Mouse (Mus musculus) gastrocnemius, adult 2 months (tissue): ENCODE measurements at regions not wholly inside any gene's neighbourhood (a gene's known extent, or its start where the extent isn't known, plus 50 kb on each side); places are given as distances from the start of the nearest gene placed in this dataset.
"Not testable (repeated sequence)": the region's sequence is repeated elsewhere in the genome, so short reads cannot be mapped to it uniquely, and the experiment has no call there.

Experiments
- DNase-seq: peaks from one replicate; pipeline ENCODE4 v3.0.0; 2022
- H3K27ac ChIP-seq: fragments of 200-600 bp; 2 replicates; pipeline ENCODE4 v1.8.1; 2022; ENCODE audit warnings: mild to moderate bottlenecking
- H3K4me3 ChIP-seq: fragments of 200-600 bp; 2 replicates; pipeline ENCODE4 v1.8.1; 2022; ENCODE audit warnings: mild to moderate bottlenecking, moderate library complexity
- CTCF ChIP-seq: fragments of 200-600 bp; IDR thresholded peaks from 2 replicates; pipeline ENCODE4 v1.8.1; 2022; ENCODE audit warnings: antibody characterized with exemption, mild to moderate bottlenecking, moderate library complexity
- intact Hi-C: fragments of 180-260 bp; cut with DNase I; formaldehyde crosslinking; loops from one replicate; pipeline ENCODE4 v1.15.1; 2025

GRCm38 (mm10) chr4:4315651-4316411, 238.5 kb upstream of the Sdr16c6 start:
- intact Hi-C loops, result no loop called here
- Histone ChIP-seq H3K27ac (no peak overlapping the region), H3K4me3 (no peak overlapping the region)
- no peak for DNase-seq
- no peak for TF ChIP-seq CTCF

GRCm38 (mm10) chr4:4311496-4311895, 234.2 kb upstream of the Sdr16c6 start:
- H3K4me3 ChIP-seq, result no peak overlapping the region
- no peak for DNase-seq
- no peak for TF ChIP-seq CTCF
- H3K27ac ChIP-seq, result no peak overlapping the region
- intact Hi-C loops, result no loop called here

- no peak overlapping the region for H3K4me3 ChIP-seq
- DNase-seq, result no peak
- no peak overlapping the region for H3K27ac ChIP-seq
- intact Hi-C loops, result no loop called here
- TF ChIP-seq CTCF, result no peak
These were observed 229.6 kb upstream of the Sdr16c6 start for GRCm38 (mm10) chr4:4306922-4307321.

DNA sequence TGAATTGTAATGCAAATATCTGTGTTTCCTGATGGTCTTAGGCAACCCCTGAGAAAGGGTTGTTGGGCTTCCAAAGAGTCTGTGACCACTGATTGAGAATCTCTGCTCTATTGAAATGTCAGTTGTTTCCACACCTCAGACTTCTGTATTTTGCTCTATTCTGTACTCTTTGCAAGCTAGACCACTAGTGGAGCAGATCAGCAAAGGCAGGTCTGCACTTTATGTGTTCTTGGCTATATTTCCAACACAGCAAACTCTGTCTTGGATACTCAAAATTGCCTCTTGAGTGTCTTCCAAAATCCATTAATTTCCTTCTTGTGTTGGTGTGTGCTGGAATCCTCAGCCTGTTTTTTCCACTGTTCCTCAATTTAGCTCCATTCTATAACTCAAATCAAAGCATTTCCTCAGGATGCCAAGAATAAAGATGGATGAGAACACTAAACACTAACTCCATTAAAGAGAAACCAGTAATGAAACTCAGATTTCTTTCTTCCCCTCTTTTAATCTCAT, 228.5 kb upstream of the Sdr16c6 start:
- Histone ChIP-seq H3K4me3 (no peak overlapping the region), H3K27ac (no peak overlapping the region)
- TF ChIP-seq CTCF, result no peak
- DNase-seq, result no peak
- intact Hi-C loops, result no loop called here

DNA sequence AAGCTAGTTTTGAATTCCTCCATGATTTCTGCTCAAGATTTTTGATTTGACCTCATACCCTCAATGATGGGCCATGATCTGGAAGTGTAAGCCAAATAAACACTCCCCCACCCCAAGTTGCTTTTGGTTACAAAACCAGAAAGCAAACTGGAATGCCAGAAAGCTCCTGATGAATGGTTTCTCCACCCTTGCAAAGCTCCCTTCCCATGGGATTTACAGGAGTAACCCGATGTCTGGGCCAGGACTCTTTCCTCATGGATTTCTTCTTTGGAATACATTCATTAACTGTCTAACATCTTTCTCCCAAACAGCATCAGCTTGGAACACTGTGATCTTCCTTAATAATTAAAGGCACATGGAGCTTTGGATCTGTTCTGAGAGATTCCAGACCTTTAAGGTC, 227.3 kb upstream of the Sdr16c6 start:
- no peak overlapping the region for H3K4me3 ChIP-seq
- intact Hi-C loops, result no loop called here
- TF ChIP-seq CTCF, result no peak
- no peak overlapping the region for H3K27ac ChIP-seq
- DNase-seq, result peak; percentile 23

DNA sequence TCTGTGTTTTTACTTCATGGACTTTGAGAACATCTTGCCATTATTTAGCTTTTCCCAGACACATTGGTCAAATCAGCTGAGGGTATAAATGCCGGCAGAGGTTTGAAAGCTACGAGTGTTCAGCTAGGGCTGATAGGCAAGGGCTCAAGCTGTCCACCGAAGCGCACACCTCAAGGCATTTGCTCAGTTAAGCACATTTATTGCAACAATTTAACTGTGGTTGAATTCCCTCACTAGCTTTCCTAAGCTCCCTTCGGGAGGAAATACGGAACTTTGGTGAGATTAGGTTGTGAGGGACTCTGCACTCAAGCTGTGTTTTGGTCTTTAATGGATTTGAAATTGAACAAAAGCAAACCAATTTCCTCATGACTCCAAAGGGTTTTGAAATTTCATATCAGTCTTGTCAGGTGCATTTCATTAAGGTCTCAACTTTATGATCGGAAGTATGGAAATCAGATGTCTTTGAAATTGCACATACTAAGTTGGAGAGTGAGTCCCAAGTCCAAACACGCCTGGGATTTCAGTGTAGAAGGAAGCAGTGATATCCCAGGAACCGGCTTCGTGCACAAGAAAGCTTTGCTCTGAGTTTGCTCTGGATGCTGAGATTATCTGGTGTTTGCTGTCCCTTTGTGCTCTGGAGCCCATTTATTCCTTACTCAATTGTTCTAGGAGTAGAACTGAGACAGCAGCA, 223.0 kb upstream of the Sdr16c6 start:
- Histone ChIP-seq H3K4me3 (no peak overlapping the region), H3K27ac (no peak overlapping the region)
- TF ChIP-seq CTCF, result no peak
- no peak for DNase-seq
- intact Hi-C loops, result no loop called here

DNA sequence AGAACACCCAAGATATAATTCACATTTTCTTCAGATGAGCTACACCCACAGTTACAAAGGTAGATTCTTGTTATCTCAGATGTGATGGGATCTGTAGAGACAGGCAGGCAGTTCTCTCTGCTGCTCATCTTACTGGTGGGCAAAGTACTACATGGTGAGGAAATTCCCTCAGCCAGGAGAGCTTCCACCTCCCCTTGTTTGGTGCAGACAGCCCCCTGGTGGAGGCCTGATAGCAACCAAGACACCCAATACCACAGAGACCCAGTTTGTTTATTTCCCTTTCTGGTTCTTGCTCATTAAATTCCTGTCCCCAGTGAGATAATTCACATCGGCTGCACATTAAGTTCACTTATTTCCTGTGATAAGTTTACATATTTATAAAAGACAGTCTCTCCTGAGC, 222.3 kb upstream of the Sdr16c6 start:
- intact Hi-C loops, result no loop called here
- peak; percentile 37 for DNase-seq
- no peak overlapping the region for H3K27ac ChIP-seq
- no peak overlapping the region for H3K4me3 ChIP-seq
- TF ChIP-seq CTCF, result peak; percentile 33; the same call in 1 of the 2 replicates

- Histone ChIP-seq H3K4me3 (no peak overlapping the region), H3K27ac (no peak overlapping the region)
- DNase-seq, result no peak
- intact Hi-C loops, result no loop called here
- no peak for TF ChIP-seq CTCF
These were observed 172.3 kb upstream of the Sdr16c6 start for GRCm38 (mm10) chr4:4249601-4250000.

DNA sequence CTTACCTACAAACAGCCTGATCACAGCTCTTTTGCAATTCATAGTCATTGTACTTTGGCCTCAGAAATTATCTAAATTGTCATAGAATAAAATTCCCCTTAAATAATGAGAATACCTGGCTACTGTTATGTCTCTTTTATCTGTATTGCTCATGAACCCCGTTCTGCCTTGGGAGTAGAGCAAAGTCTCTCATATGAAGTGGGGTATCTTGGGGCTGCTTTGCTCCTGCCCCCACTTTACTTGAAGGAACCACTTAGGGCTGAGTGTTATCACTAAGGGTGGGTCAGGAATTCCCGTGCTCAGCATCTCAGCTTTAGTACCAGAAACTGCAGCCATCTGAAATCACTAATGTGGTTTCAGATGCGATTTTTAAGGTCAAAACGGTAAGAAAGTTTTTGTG, 170.3 kb upstream of the Sdr16c6 start:
- TF ChIP-seq CTCF, result no peak
- Histone ChIP-seq H3K4me3 (no peak overlapping the region), H3K27ac (no peak overlapping the region)
- DNase-seq, result no peak
- intact Hi-C loops, result no loop called here

- H3K4me3 ChIP-seq, H3K27ac ChIP-seq, DNase-seq, intact Hi-C loops: not testable (repeated sequence)
These were observed 165.1 kb upstream of the Sdr16c6 start for GRCm38 (mm10) chr4:4242306-4242980.

DNA sequence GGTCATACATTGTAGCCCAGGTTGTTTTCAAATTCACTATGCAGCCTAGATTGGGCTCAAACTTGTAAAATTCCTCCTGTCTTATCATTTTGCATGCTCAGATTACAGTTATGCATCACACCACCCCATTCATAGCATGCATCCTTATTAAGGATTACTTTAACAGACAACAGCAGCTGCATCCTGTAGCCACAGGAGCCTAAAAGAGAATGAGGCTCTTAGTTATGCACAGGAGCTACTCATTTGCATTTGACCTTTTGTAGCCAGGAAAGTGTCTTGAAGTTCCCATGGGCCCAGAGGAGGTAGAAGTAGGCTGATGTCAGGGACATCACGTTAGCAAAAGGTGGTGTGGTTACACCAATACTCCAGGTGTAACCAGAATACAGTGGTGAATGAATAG, 148.9 kb upstream of the Sdr16c6 start:
- no peak overlapping the region for H3K27ac ChIP-seq
- no peak for TF ChIP-seq CTCF
- intact Hi-C loops, result no loop called here

GRCm38 (mm10) chr4:4219701-4220100, 142.4 kb upstream of the Sdr16c6 start:
- no peak for DNase-seq

More for the DNA sequence above, 148.9 kb upstream of the Sdr16c6 start:
- DNase-seq, result no peak
- H3K4me3 ChIP-seq, result no peak overlapping the region

GRCm38 (mm10) chr4:4211892-4212291, 134.6 kb upstream of the Sdr16c6 start:
- no peak overlapping the region for H3K27ac ChIP-seq
- no peak for DNase-seq
- intact Hi-C loops, result no loop called here
- no peak for TF ChIP-seq CTCF
- no peak overlapping the region for H3K4me3 ChIP-seq

More at GRCm38 (mm10) chr4:4219701-4220100, 142.4 kb upstream of the Sdr16c6 start:
- Histone ChIP-seq H3K27ac (no peak overlapping the region), H3K4me3 (no peak overlapping the region)
- TF ChIP-seq CTCF, result no peak
- intact Hi-C loops, result no loop called here
